Mouse (Mus musculus): ENCODE results near the gene Vmn1r89. TPM values are rescaled to one million over a fixed set of nuclear protein-coding genes. Genes with fewer than 3 reads are reported as not detected.

The Vmn1r89 gene
- total RNA-seq (2021), result not detected
- long read RNA-seq, experiment 1, result 0 reads
- long read RNA-seq, experiment 2, result 0 reads

- H3K27ac ChIP-seq, result no peak within 1 kb of the TSS
- intact Hi-C loops (cut with DNase I), result no loop called here
- no peak for TF ChIP-seq CTCF (IDR thresholded peaks at IDR 0.05)
- no peak for DNase-seq (ENCODE audit: extremely low spot score in 1 of 2, low spot score in 2 of 2)
- no peak within 1 kb of the TSS for H3K4me3 ChIP-seq
Observed at GRCm38 (mm10) chr7:13212720-13213119, at the start of gene Vmn1r89. Gene Vmn1r89, plus strand, starts transcription at chr7:13213020.

GRCm38 (mm10) chr7:13260746-13261700 lies 48.2 kb downstream of the Vmn1r89 start:
- Histone ChIP-seq H3K27ac (no peak overlapping the region), H3K4me3 (0 out of 2 replicates have a peak overlapping the region, but pooled peaks have one; percentile 11)
- TF ChIP-seq CTCF (IDR thresholded peaks at IDR 0.05), result no peak
- no peak for DNase-seq (ENCODE audit: extremely low spot score in 1 of 2, low spot score in 2 of 2)
- intact Hi-C loops (cut with DNase I), result loop anchor here (5.0 kb wide), 1 partner anchor 189 kb away; no protein-coding TSS in a partner anchor

GRCm38 (mm10) chr7:13263851-13264250 lies 51.0 kb downstream of the Vmn1r89 start:
- DNase-seq (ENCODE audit: extremely low spot score in 1 of 2, low spot score in 2 of 2), result no peak
- no peak; the same call in 1 of the 2 replicates for TF ChIP-seq CTCF (IDR thresholded peaks at IDR 0.05)
- intact Hi-C loops (cut with DNase I), result loop anchor here (5.0 kb wide), 1 partner anchor 192 kb away; no protein-coding TSS in a partner anchor

GRCm38 (mm10) chr7:13264396-13264795 lies 51.6 kb downstream of the Vmn1r89 start:
- Histone ChIP-seq H3K27ac (no peak overlapping the region), H3K4me3 (no peak overlapping the region)
- no peak for DNase-seq (ENCODE audit: extremely low spot score in 1 of 2, low spot score in 2 of 2)
- intact Hi-C loops (cut with DNase I), result loop anchor here (5.0 kb wide), 1 partner anchor 192 kb away; no protein-coding TSS in a partner anchor
- no peak for TF ChIP-seq CTCF (IDR thresholded peaks at IDR 0.05)

More at GRCm38 (mm10) chr7:13263851-13264250, 51.0 kb downstream of the Vmn1r89 start:
- no peak overlapping the region for H3K27ac ChIP-seq
- H3K4me3 ChIP-seq, result no peak overlapping the region

GRCm38 (mm10) chr7:13268749-13269260 lies 56.0 kb downstream of the Vmn1r89 start:
- H3K4me3 ChIP-seq, result no peak overlapping the region
- no peak for DNase-seq (ENCODE audit: extremely low spot score in 1 of 2, low spot score in 2 of 2)
- intact Hi-C loops (cut with DNase I), result no loop called here

DNA sequence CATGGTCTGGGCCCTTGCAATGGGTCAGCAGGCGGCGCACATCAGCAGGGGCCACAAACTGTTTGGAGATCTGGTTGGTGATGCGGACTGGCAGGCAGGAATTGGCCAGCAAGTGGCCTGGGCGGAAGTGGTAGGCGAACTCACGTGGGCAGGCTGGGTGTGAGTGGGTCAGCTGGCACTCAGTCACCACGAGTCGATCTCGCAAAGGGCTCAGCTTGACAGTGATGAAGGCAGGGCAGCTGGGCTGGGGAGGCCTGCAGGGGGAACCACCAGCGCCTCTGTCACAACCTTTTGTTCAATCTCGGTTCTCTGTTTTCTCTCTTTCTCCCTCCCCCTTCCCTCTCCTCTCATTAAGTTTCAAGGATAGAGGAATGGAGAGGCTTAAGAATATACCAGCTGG lies 56.6 kb downstream of the Vmn1r89 start:
- intact Hi-C loops (cut with DNase I), result no loop called here
- TF ChIP-seq CTCF (IDR thresholded peaks at IDR 0.05), result no peak
- Histone ChIP-seq H3K4me3 (no peak overlapping the region), H3K27ac (no peak overlapping the region)
- no peak for DNase-seq (ENCODE audit: extremely low spot score in 1 of 2, low spot score in 2 of 2)

More at GRCm38 (mm10) chr7:13268749-13269260, 56.0 kb downstream of the Vmn1r89 start:
- TF ChIP-seq CTCF (IDR thresholded peaks at IDR 0.05), result no peak
- no peak overlapping the region for H3K27ac ChIP-seq

Other genes starting within 250 kb of the Vmn1r89 start
- 10 to 100 TPM; 11.0 TPM for gene Zfp324, start 247.2 kb upstream of the Vmn1r89 start, total RNA-seq (2021)
- gene Zfp446, start 235.2 kb upstream of the Vmn1r89 start, total RNA-seq (2021), result 1 to 10 TPM; 7.9 to 9.0 TPM
- under 1 TPM in 1 of 2 experiments, not detected in 1; 0.44 TPM for gene Slc27a5, start 214.8 kb upstream of the Vmn1r89 start, total RNA-seq (2021)
- 100 to 1,000 TPM; 220 to 221 TPM for gene Trim28, start 213.9 kb upstream of the Vmn1r89 start, total RNA-seq (2021)
- 10 to 100 TPM; 34.0 to 35.8 TPM for gene Zbtb45, start 203.0 kb upstream of the Vmn1r89 start, total RNA-seq (2021)
- 100 to 1,000 TPM; 134 to 150 TPM for gene Chmp2a, start 178.2 kb upstream of the Vmn1r89 start, total RNA-seq (2021)
- gene Ube2m, start 174.7 kb upstream of the Vmn1r89 start, total RNA-seq (2021), result 100 to 1,000 TPM; 220 to 227 TPM
- 10 to 100 TPM; 10.2 to 10.6 TPM for gene Mzf1, start 158.3 kb upstream of the Vmn1r89 start, total RNA-seq (2021)
- not detected for gene Vmn1r85, start 117.8 kb upstream of the Vmn1r89 start, total RNA-seq (2021)
- gene Vmn1r86, start 93.1 kb upstream of the Vmn1r89 start, total RNA-seq (2021), result not detected
- gene Vmn1r87, start 72.9 kb upstream of the Vmn1r89 start, total RNA-seq (2021), result not detected
- under 1 TPM; 0.07 to 0.16 TPM for gene Vmn1r88, start 53.5 kb upstream of the Vmn1r89 start, total RNA-seq (2021)
- 1 to 10 TPM; 7.7 to 9.9 TPM for gene Lig1, start 64.3 kb downstream of the Vmn1r89 start, total RNA-seq (2021)
- 10 to 100 TPM; 15.7 to 16.5 TPM for gene Zswim9, start 65.7 kb downstream of the Vmn1r89 start, total RNA-seq (2021)
- under 1 TPM in 1 of 2 experiments, not detected in 1; 0.79 TPM for gene Pla2g4c, start 111.6 kb downstream of the Vmn1r89 start, total RNA-seq (2021)
- gene Cabp5, start 185.1 kb downstream of the Vmn1r89 start, total RNA-seq (2021), result 1 to 10 TPM in 1 of 2 experiments, under 1 TPM in 1; 0.56 to 1.9 TPM
- under 1 TPM in 1 of 2 experiments, not detected in 1; 0.44 TPM for gene Bsph1, start 237.8 kb downstream of the Vmn1r89 start, total RNA-seq (2021)